ENCODE assay signal across 18 mouse cellular contexts in the genomic region with DNA sequence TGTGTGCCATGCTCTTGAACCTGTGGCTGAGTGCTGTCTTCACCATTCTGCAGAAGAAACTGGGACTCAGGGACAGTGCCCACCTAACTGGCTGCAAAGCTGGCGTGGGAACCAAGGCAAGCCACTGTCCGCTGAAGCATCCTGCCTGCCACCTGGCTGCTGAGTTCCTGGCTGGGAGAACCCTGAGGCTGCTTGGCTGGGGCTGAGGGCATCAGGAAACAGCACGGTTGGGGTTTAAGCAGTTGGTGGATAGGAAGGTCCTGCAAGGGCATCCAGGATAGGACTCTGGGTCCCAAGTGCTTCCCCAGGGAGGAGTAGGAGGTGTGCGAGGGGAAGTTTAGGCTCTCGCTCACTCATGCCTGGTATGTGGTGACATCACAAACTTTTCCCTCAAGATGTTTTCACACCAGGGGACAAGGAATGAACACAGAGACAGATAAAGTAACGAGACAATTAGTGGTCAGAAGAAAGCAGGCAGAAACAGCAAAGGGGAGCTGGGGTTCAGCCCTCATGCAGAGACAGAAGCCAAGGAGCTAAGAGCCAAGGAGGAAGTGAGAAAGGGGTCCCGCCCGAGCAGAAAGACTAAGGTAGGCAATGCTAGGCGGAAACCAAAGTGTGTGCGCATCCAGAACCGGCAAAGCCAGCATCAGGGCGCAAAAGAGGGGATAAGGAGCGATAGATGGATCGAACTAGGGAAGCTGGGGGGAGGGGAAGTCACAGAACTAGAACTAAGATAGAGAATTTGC. TPM values are rescaled to one million over a fixed set of nuclear protein-coding genes. Genes with fewer than 3 reads are reported as not detected.
A peak's percentile ranks its signal among the peaks of the same experiment; 100 is the strongest.
DNase-seq lines count a peak whose midpoint lies in the region; ATAC-seq and TF ChIP-seq lines count a peak whose summit lies in the region.
"Had no signal": no experiment of that assay in that cellular context is flagged by ENCODE, and none has a peak within 500 bp of the region (broad histone marks: within the 10 kb centered on the region; RNA-seq: fewer than 3 reads in every experiment).

No protein-coding gene starts in this region.

- H3K27me3 ChIP-seq in kidney, adult 2 months (replicated peaks; ENCODE audit: control insufficient read depth, insufficient read depth, low read length), result no peaks in the 10 kb centered on the region
- no peaks in the 10 kb centered on the region for H3K27me3 ChIP-seq in stomach, embryonic 15.5 days (replicated peaks)

- H3K36me3 ChIP-seq in kidney, adult 2 months (ENCODE audit: control insufficient read depth, insufficient read depth, low read length), result no peaks in the 10 kb centered on the region
- no peaks in the 10 kb centered on the region for H3K36me3 ChIP-seq in stomach, embryonic 15.5 days
- H3K36me3 ChIP-seq: embryonic facial prominence, embryonic 10.5 days; heart, embryonic 12.5 days; hindbrain, embryonic 10.5 days had no signal

- peaks cover 28% of the 10 kb centered on the region for H3K4me1 ChIP-seq in kidney, adult 2 months (ENCODE audit: control insufficient read depth, insufficient read depth, low read length)
- 0 out of 2 replicates have a peak, but pooled peaks cover 5% of the 10 kb centered on the region for H3K4me1 ChIP-seq in stomach, embryonic 15.5 days

- no peak overlapping the region for H3K9ac ChIP-seq in stomach, embryonic 15.5 days
- H3K9ac ChIP-seq: heart, embryonic 12.5 days; lung, embryonic 14.5 days had no signal

- TF ChIP-seq CTCF in kidney, adult 2 months (conservative IDR thresholded peaks at IDR 0.05; ENCODE audit: insufficient read depth, insufficient read length, low read depth, low read length), result no peak

- TF ChIP-seq POLR2A in kidney, adult 2 months (IDR thresholded peaks at IDR 0.05; ENCODE audit: low read depth, low read length), result no peak

- peak overlapping the region; percentile 33 for H3K4me3 ChIP-seq in kidney, adult 2 months (ENCODE audit: insufficient read depth, low read depth, low read length)
- peak overlapping the region; percentile 46 for H3K4me3 ChIP-seq in stomach, embryonic 15.5 days (replicated peaks)
- H3K4me3 ChIP-seq: embryonic facial prominence, embryonic 10.5 days; heart, embryonic 12.5 days; hindbrain, embryonic 10.5 days; layer of hippocampus, adult 2 months; myocyte had no signal

- peak overlapping the region; percentile 99 for H3K27ac ChIP-seq in kidney, adult 2 months (ENCODE audit: insufficient read depth, low read depth, low read length)
- peak overlapping the region; percentile 86 for H3K27ac ChIP-seq in stomach, embryonic 15.5 days
- H3K27ac ChIP-seq: embryonic facial prominence, embryonic 10.5 days; hindbrain, embryonic 10.5 days; layer of hippocampus, adult 2 months had no signal

- 22% methylated on average over 14 of the region's 14 CpGs for WGBS in kidney, adult 2 months
- 32% methylated on average over 14 of the region's 14 CpGs for whole genome bisulfite sequencing in stomach, embryonic 15.5 days

- H3K4me2 ChIP-seq in stomach, embryonic 15.5 days, result peak overlapping the region; percentile 42
- H3K4me2 ChIP-seq: heart, embryonic 12.5 days; lung, embryonic 14.5 days had no signal

- no peak for ATAC-seq in stomach, embryonic 15.5 days (ENCODE audit: insufficient read depth, low FRiP score, low read depth)

- DNase-seq in cerebellum, postnatal 14 days, result peak; percentile 46 to 60
- DNase-seq in cerebellum, adult 8-10 months, result no peak
- peak; percentile 59 for DNase-seq in kidney, adult 2 months
- peak; percentile 42 to 62 for DNase-seq in kidney, postnatal 4 days
- DNase-seq in right cerebral cortex, postnatal 36 days (ENCODE audit: low spot score in 2 of 2), result no peak
- no peak for DNase-seq in layer of hippocampus, adult 9-11 months
- DNase-seq in layer of hippocampus, adult 18-20 months (ENCODE audit: low spot score in 2 of 2), result no peak
- DNase-seq: cerebellum, adult 11 months; lung, embryonic 14.5 days; thymus, adult 18-20 months had no signal

- no peaks in the 10 kb centered on the region for H3K9me3 ChIP-seq in stomach, embryonic 15.5 days
- H3K9me3 ChIP-seq: embryonic facial prominence, embryonic 10.5 days; heart, embryonic 12.5 days; hindbrain, embryonic 10.5 days; megakaryocyte, embryonic 14.5 days had no signal

RNA-seq across cellular contexts. Expression of gene Hnf1a, which starts 3.2 kb away (rescaled TPM):
- 24.2 and 29.5 TPM in 2 replicates for polyA plus RNA-seq in kidney, adult 2 months (2012; rRNA removed)
- polyA plus RNA-seq in stomach, embryonic 15.5 days (2015; fragmentation: Nextera tagmentation; extraction: Ambion mirVana), result 11.2 and 16.2 TPM in 2 replicates
- not detected for total RNA-seq in layer of hippocampus, adult 18-20 months (2021)
- total RNA-seq: layer of hippocampus, adult 2 months; left cerebral cortex, postnatal 14 days had no signal
- polyA plus RNA-seq: hindbrain, embryonic 10.5 days; lung, embryonic 14.5 days; myocyte had no signal

RNA-seq across cellular contexts. Expression of gene 2210016L21Rik, which starts 25.7 kb away (rescaled TPM):
- polyA plus RNA-seq in kidney, adult 2 months (2012; rRNA removed), result 23.5 and 26.1 TPM in 2 replicates
- 52.4 and 57.4 TPM in 2 replicates for polyA plus RNA-seq in stomach, embryonic 15.5 days (2015; fragmentation: Nextera tagmentation; extraction: Ambion mirVana)
- 100 to 1,000 TPM; 228 to 232 TPM for total RNA-seq in layer of hippocampus, adult 18-20 months (2021)

RNA-seq across cellular contexts. Expression of gene Sppl3, which starts 43.2 kb away (rescaled TPM):
- 51.5 and 57.0 TPM in 2 replicates for polyA plus RNA-seq in kidney, adult 2 months (2012; rRNA removed)
- polyA plus RNA-seq in stomach, embryonic 15.5 days (2015; fragmentation: Nextera tagmentation; extraction: Ambion mirVana), result 31.5 and 34.2 TPM in 2 replicates
- 10 to 100 TPM; 76.9 to 77.9 TPM for total RNA-seq in layer of hippocampus, adult 18-20 months (2021)

RNA-seq across cellular contexts. Expression of gene Oasl1, which starts 44.7 kb away (rescaled TPM):
- polyA plus RNA-seq in kidney, adult 2 months (2012; rRNA removed), result 4.3 and 5.7 TPM in 2 replicates
- polyA plus RNA-seq in stomach, embryonic 15.5 days (2015; fragmentation: Nextera tagmentation; extraction: Ambion mirVana), result 0.90 and 1.2 TPM in 2 replicates
- not detected for total RNA-seq in layer of hippocampus, adult 18-20 months (2021)
- total RNA-seq: layer of hippocampus, adult 2 months; left cerebral cortex, postnatal 14 days had no signal
- polyA plus RNA-seq: embryonic facial prominence, embryonic 10.5 days; hindbrain, embryonic 10.5 days had no signal

Comparison
In these comparisons a context has a peak if more than half of its experiments do, and no peak if none do; other contexts are left out.
1. DNase-seq: peak in cerebellum, postnatal 14 days (2 of 2), kidney, adult 2 months (single experiment) and kidney, postnatal 4 days (2 of 2); none in cerebellum, adult 8-10 months (single experiment), right cerebral cortex, postnatal 36 days (0 of 2), layer of hippocampus, adult 9-11 months (single experiment) and layer of hippocampus, adult 18-20 months (0 of 2).